Mouse (Mus musculus) E14TG2a.4 (cell line): Measurements from ENCODE around the gene Ccdc187.

Experiments used
- CTCF ChIP-seq: conservative IDR thresholded peaks from 2 replicates; pipeline ENCODE4 v1.5.1; 2014; ENCODE audit warnings: low read length
- NANOG ChIP-seq: IDR thresholded peaks from 2 replicates; pipeline ENCODE4 v1.6.1; 2014; ENCODE audit warnings: borderline replicate concordance, low read length, mixed read lengths

GRCm38 (mm10) chr2:26230253-26230652, 64.1 kb downstream of the Ccdc187 start:
- TF ChIP-seq CTCF = no peak
- no peak for TF ChIP-seq NANOG
